Mouse (Mus musculus): ENCODE data around the gene Krt81.

GRCm38 (mm10) chr15:101479007-101479665 lies 15.6 kb upstream of the Krt81 start:
- TF ChIP-seq CTCF (IDR thresholded peaks at IDR 0.05; ENCODE audit: low read depth), result peak; percentile 54
- no peak for TF ChIP-seq EP300 (IDR thresholded peaks at IDR 0.05; ENCODE audit: low read depth)

All from liver, postnatal 0 days (tissue).